ENCODE assay signal across 8 mouse cellular contexts in genomic region chr8:123682073-123682761, GRCm38 (mm10). TPM values are rescaled to one million over a fixed set of nuclear protein-coding genes. Genes with fewer than 3 reads are reported as not detected.
A peak's percentile ranks its signal among the peaks of the same experiment; 100 is the strongest.
DNase-seq lines count a peak whose midpoint lies in the region; ATAC-seq lines count a peak whose summit lies in the region.

No protein-coding gene starts in this region.

- peaks cover 10% of the 10 kb centered on the region for H3K4me1 ChIP-seq in liver, embryonic 12.5 days

- H3K27me3 ChIP-seq in liver, embryonic 12.5 days (replicated peaks) = peaks cover 7% of the 10 kb centered on the region

- no peaks in the 10 kb centered on the region for H3K9me3 ChIP-seq in liver, embryonic 12.5 days (replicated peaks)

- H3K9ac ChIP-seq in liver, embryonic 12.5 days = no peak overlapping the region

- H3K4me2 ChIP-seq in liver, embryonic 12.5 days = no peak overlapping the region

- H3K4me3 ChIP-seq in liver, embryonic 12.5 days = no peak overlapping the region

- peak; percentile 63 for ATAC-seq in liver, embryonic 12.5 days

- 23% methylated on average over 18 of the region's 18 CpGs for WGBS in liver, embryonic 12.5 days (ENCODE audit: insufficient replicate concordance)

- H3K27ac ChIP-seq in liver, embryonic 12.5 days = no peak overlapping the region

- no peaks in the 10 kb centered on the region for H3K36me3 ChIP-seq in liver, embryonic 12.5 days

- peak; percentile 31 to 62 for DNase-seq in adrenal gland, adult (ENCODE audit: inconsistent age in 2 of 2, low spot score in 1 of 2)
- no peak for DNase-seq in adrenal gland, adult 18-20 months (ENCODE audit: low spot score in 2 of 2)
- peak; percentile 5 for DNase-seq in thymus, postnatal 25 days
- DNase-seq in thymus, postnatal 0 days (ENCODE audit: low spot score) = no peak
- peak; percentile 10 for DNase-seq in induced T-regulatory cell, adult 2 months (ENCODE audit: low read depth)
- DNase-seq in ovary, postnatal 14 days (ENCODE audit: low spot score) = peak; percentile 15
- DNase-seq in layer of hippocampus, postnatal 10 days (ENCODE audit: low spot score in 2 of 2) = no peak

RNA-seq across cellular contexts. Expression of gene Rhou, which starts 28.5 kb away (rescaled TPM):
- total RNA-seq in adrenal gland, adult 18-20 months (2021) = 10 to 100 TPM; 42.5 to 42.8 TPM
- polyA plus RNA-seq in thymus, postnatal 0 days (2015; fragmentation: Nextera tagmentation; extraction: Ambion mirVana) = 0.66 and 0.96 TPM in 2 replicates
- polyA plus RNA-seq in liver, embryonic 12.5 days (2016; fragmentation: Nextera tagmentation; extraction: Ambion mirVana) = 1.6 and 1.9 TPM in 2 replicates
- total RNA-seq in layer of hippocampus, postnatal 10 days (2021) = 10 to 100 TPM; 36.9 to 39.6 TPM

Comparison
In these comparisons a context has a peak if more than half of its experiments do, and no peak if none do; other contexts are left out.
1. DNase-seq: peak in adrenal gland, adult (2 of 2), thymus, postnatal 25 days (single experiment), induced T-regulatory cell, adult 2 months (single experiment) and ovary, postnatal 14 days (single experiment); none in adrenal gland, adult 18-20 months (0 of 2), thymus, postnatal 0 days (single experiment) and layer of hippocampus, postnatal 10 days (0 of 2).